Mouse (Mus musculus): ENCODE results near the gene Ifna11. TPM values are rescaled to one million over a fixed set of nuclear protein-coding genes. Genes with fewer than 3 reads are reported as not detected.

The Ifna11 gene
- polyA plus RNA-seq, 1 experiment from 2014 or later = not detected

- no peak for ATAC-seq (ENCODE audit: low FRiP score, low TSS enrichment)
- Histone ChIP-seq H3K4me3 (ENCODE audit: low read length) (no peak overlapping the region), H3K4me1 (ENCODE audit: control insufficient read depth, insufficient read depth, low read length) (no peaks in the 10 kb centered on the region), H3K36me3 (ENCODE audit: control insufficient read depth, insufficient read depth, low read length) (no peaks in the 10 kb centered on the region), H3K27ac (ENCODE audit: low read depth, low read length) (no peak overlapping the region), H3K4me2 (replicated peaks; ENCODE audit: low read depth, low read length) (no peak overlapping the region), H3K27me3 (ENCODE audit: control insufficient read depth, insufficient read depth, low read length) (no peaks in the 10 kb centered on the region), H3K9me3 (ENCODE audit: control insufficient read depth, low read length) (no peaks in the 10 kb centered on the region), H3K9ac (ENCODE audit: low read depth, low read length) (no peak overlapping the region)
Observed at GRCm38 (mm10) chr4:88859214-88859613, 39.5 kb downstream of the Ifna11 start.

GRCm38 (mm10) chr4:88863309-88863708, 43.5 kb downstream of the Ifna11 start:
- no peak overlapping the region for H3K4me3 ChIP-seq (ENCODE audit: low read length)
- no peak overlapping the region for H3K9ac ChIP-seq (ENCODE audit: low read depth, low read length)
- 7% methylated on average over 7 of the region's 7 CpGs for WGBS
- H3K9me3 ChIP-seq (ENCODE audit: control insufficient read depth, low read length) = no peaks in the 10 kb centered on the region
- no peak for ATAC-seq (ENCODE audit: low FRiP score, low TSS enrichment)
- no peaks in the 10 kb centered on the region for H3K36me3 ChIP-seq (ENCODE audit: control insufficient read depth, insufficient read depth, low read length)
- no peak overlapping the region for H3K4me2 ChIP-seq (replicated peaks; ENCODE audit: low read depth, low read length)
- peaks cover 6% of the 10 kb centered on the region; the same call in 1 of the 2 replicates for H3K27me3 ChIP-seq (ENCODE audit: control insufficient read depth, insufficient read depth, low read length)
- no peak overlapping the region for H3K27ac ChIP-seq (ENCODE audit: low read depth, low read length)
- H3K4me1 ChIP-seq (ENCODE audit: control insufficient read depth, insufficient read depth, low read length) = no peaks in the 10 kb centered on the region

GRCm38 (mm10) chr4:88864599-88864998, 44.8 kb downstream of the Ifna11 start:
- Histone ChIP-seq H3K36me3 (ENCODE audit: control insufficient read depth, insufficient read depth, low read length) (no peaks in the 10 kb centered on the region), H3K9ac (ENCODE audit: low read depth, low read length) (no peak overlapping the region), H3K27me3 (ENCODE audit: control insufficient read depth, insufficient read depth, low read length) (peaks cover 6% of the 10 kb centered on the region; the same call in 1 of the 2 replicates), H3K4me1 (ENCODE audit: control insufficient read depth, insufficient read depth, low read length) (no peaks in the 10 kb centered on the region), H3K27ac (ENCODE audit: low read depth, low read length) (no peak overlapping the region), H3K4me3 (ENCODE audit: low read length) (no peak overlapping the region), H3K9me3 (ENCODE audit: control insufficient read depth, low read length) (no peaks in the 10 kb centered on the region), H3K4me2 (replicated peaks; ENCODE audit: low read depth, low read length) (no peak overlapping the region)
- WGBS = 58% methylated on average over 9 of the region's 9 CpGs
- ATAC-seq (ENCODE audit: low FRiP score, low TSS enrichment) = no peak

- Histone ChIP-seq H3K4me3 (ENCODE audit: low read length) (no peak overlapping the region), H3K9me3 (ENCODE audit: control insufficient read depth, low read length) (no peaks in the 10 kb centered on the region), H3K4me2 (replicated peaks; ENCODE audit: low read depth, low read length) (no peak overlapping the region), H3K27me3 (ENCODE audit: control insufficient read depth, insufficient read depth, low read length) (peaks cover 6% of the 10 kb centered on the region; the same call in 1 of the 2 replicates), H3K9ac (ENCODE audit: low read depth, low read length) (no peak overlapping the region), H3K36me3 (ENCODE audit: control insufficient read depth, insufficient read depth, low read length) (no peaks in the 10 kb centered on the region), H3K27ac (ENCODE audit: low read depth, low read length) (no peak overlapping the region), H3K4me1 (ENCODE audit: control insufficient read depth, insufficient read depth, low read length) (no peaks in the 10 kb centered on the region)
- WGBS = 49% methylated on average over 6 of the region's 6 CpGs
- ATAC-seq (ENCODE audit: low FRiP score, low TSS enrichment) = no peak
Observed at GRCm38 (mm10) chr4:88865011-88865569, 45.3 kb downstream of the Ifna11 start.

- H3K4me1 ChIP-seq (ENCODE audit: control insufficient read depth, insufficient read depth, low read length) = no peaks in the 10 kb centered on the region
- peak overlapping the region; percentile 91 for H3K4me2 ChIP-seq (replicated peaks; ENCODE audit: low read depth, low read length)
- H3K27ac ChIP-seq (ENCODE audit: low read depth, low read length) = no peak overlapping the region
- H3K4me3 ChIP-seq (ENCODE audit: low read length) = peak overlapping the region; percentile 49
- no peaks in the 10 kb centered on the region for H3K36me3 ChIP-seq (ENCODE audit: control insufficient read depth, insufficient read depth, low read length)
- peak overlapping the region; percentile 48; the same call in 1 of the 2 replicates for H3K9ac ChIP-seq (ENCODE audit: low read depth, low read length)
- H3K27me3 ChIP-seq (ENCODE audit: control insufficient read depth, insufficient read depth, low read length) = peaks cover 6% of the 10 kb centered on the region; the same call in 1 of the 2 replicates
- under 1% methylated on average over 8 of the region's 8 CpGs for WGBS
- peak; percentile 70 for ATAC-seq (ENCODE audit: low FRiP score, low TSS enrichment)
- no peaks in the 10 kb centered on the region for H3K9me3 ChIP-seq (ENCODE audit: control insufficient read depth, low read length)
Observed at GRCm38 (mm10) chr4:88867366-88867925, 47.7 kb downstream of the Ifna11 start.

GRCm38 (mm10) chr4:88867926-88868911, 48.5 kb downstream of the Ifna11 start:
- H3K36me3 ChIP-seq (ENCODE audit: control insufficient read depth, insufficient read depth, low read length) = no peaks in the 10 kb centered on the region
- peaks cover 6% of the 10 kb centered on the region; the same call in 1 of the 2 replicates for H3K27me3 ChIP-seq (ENCODE audit: control insufficient read depth, insufficient read depth, low read length)
- H3K9ac ChIP-seq (ENCODE audit: low read depth, low read length) = peak overlapping the region; percentile 48; the same call in 1 of the 2 replicates
- peak; percentile 76 for ATAC-seq (ENCODE audit: low FRiP score, low TSS enrichment)
- peak overlapping the region; percentile 91 for H3K4me2 ChIP-seq (replicated peaks; ENCODE audit: low read depth, low read length)
- WGBS = 8% methylated on average over 31 of the region's 31 CpGs
- peak overlapping the region; percentile 49 for H3K4me3 ChIP-seq (ENCODE audit: low read length)
- H3K9me3 ChIP-seq (ENCODE audit: control insufficient read depth, low read length) = no peaks in the 10 kb centered on the region
- no peaks in the 10 kb centered on the region for H3K4me1 ChIP-seq (ENCODE audit: control insufficient read depth, insufficient read depth, low read length)
- no peak overlapping the region for H3K27ac ChIP-seq (ENCODE audit: low read depth, low read length)

Other genes starting within 250 kb of the Ifna11 start
- gene Ifna14, start 248.2 kb upstream of the Ifna11 start, polyA plus RNA-seq (2014; fragmentation: Nextera tagmentation; extraction: Ambion mirVana) = not detected in 2 replicates
- gene Ifna9, start 227.6 kb upstream of the Ifna11 start, polyA plus RNA-seq (2014; fragmentation: Nextera tagmentation; extraction: Ambion mirVana) = not detected in 2 replicates
- gene Ifna12, start 216.6 kb upstream of the Ifna11 start, polyA plus RNA-seq (2014; fragmentation: Nextera tagmentation; extraction: Ambion mirVana) = not detected in 2 replicates
- not detected in 2 replicates for gene C87499, start 185.5 kb upstream of the Ifna11 start, polyA plus RNA-seq (2014; fragmentation: Nextera tagmentation; extraction: Ambion mirVana)
- not detected in 2 replicates for gene Ifna13, start 175.5 kb upstream of the Ifna11 start, polyA plus RNA-seq (2014; fragmentation: Nextera tagmentation; extraction: Ambion mirVana)
- gene Ifna16, start 143.0 kb upstream of the Ifna11 start, polyA plus RNA-seq (2014; fragmentation: Nextera tagmentation; extraction: Ambion mirVana) = not detected in 2 replicates
- gene Ifna2, start 136.0 kb upstream of the Ifna11 start, polyA plus RNA-seq (2014; fragmentation: Nextera tagmentation; extraction: Ambion mirVana) = not detected in 2 replicates
- not detected in 2 replicates for gene Ifnab, start 128.6 kb upstream of the Ifna11 start, polyA plus RNA-seq (2014; fragmentation: Nextera tagmentation; extraction: Ambion mirVana)
- 0.31 and 0.81 TPM in 2 replicates for gene Gm26566, start 98.2 kb upstream of the Ifna11 start, polyA plus RNA-seq (2014; fragmentation: Nextera tagmentation; extraction: Ambion mirVana)
- gene Klhl9, start 97.5 kb upstream of the Ifna11 start, polyA plus RNA-seq (2014; fragmentation: Nextera tagmentation; extraction: Ambion mirVana) = 86.2 and 120 TPM in 2 replicates
- not detected in 2 replicates for gene Gm13271, start 65.1 kb upstream of the Ifna11 start, polyA plus RNA-seq (2014; fragmentation: Nextera tagmentation; extraction: Ambion mirVana)
- gene Gm13283, start 59.8 kb upstream of the Ifna11 start, polyA plus RNA-seq (2014; fragmentation: Nextera tagmentation; extraction: Ambion mirVana) = 0.30 and 0.47 TPM in 2 replicates
- 0.51 and 0.92 TPM in 2 replicates for gene Gm13290, start 46.1 kb upstream of the Ifna11 start, polyA plus RNA-seq (2014; fragmentation: Nextera tagmentation; extraction: Ambion mirVana)
- not detected in 2 replicates for gene Gm13289, start 43.0 kb upstream of the Ifna11 start, polyA plus RNA-seq (2014; fragmentation: Nextera tagmentation; extraction: Ambion mirVana)
- gene Gm13272, start 40.1 kb upstream of the Ifna11 start, polyA plus RNA-seq (2014; fragmentation: Nextera tagmentation; extraction: Ambion mirVana) = not detected in 2 replicates
- gene Ifnz, start 37.8 kb upstream of the Ifna11 start, polyA plus RNA-seq (2014; fragmentation: Nextera tagmentation; extraction: Ambion mirVana) = 0.19 TPM in 1 of 2 replicates, not detected in the other
- not detected in 2 replicates for gene Gm13276, start 34.2 kb upstream of the Ifna11 start, polyA plus RNA-seq (2014; fragmentation: Nextera tagmentation; extraction: Ambion mirVana)
- gene Gm13277, start 31.3 kb upstream of the Ifna11 start, polyA plus RNA-seq (2014; fragmentation: Nextera tagmentation; extraction: Ambion mirVana) = not detected in 2 replicates
- gene Gm13278, start 28.4 kb upstream of the Ifna11 start, polyA plus RNA-seq (2014; fragmentation: Nextera tagmentation; extraction: Ambion mirVana) = not detected in 2 replicates
- not detected in 2 replicates for gene Gm13275, start 25.5 kb upstream of the Ifna11 start, polyA plus RNA-seq (2014; fragmentation: Nextera tagmentation; extraction: Ambion mirVana)
- gene Gm13279, start 22.6 kb upstream of the Ifna11 start, polyA plus RNA-seq (2014; fragmentation: Nextera tagmentation; extraction: Ambion mirVana) = not detected in 2 replicates
- gene Gm13285, start 20.3 kb upstream of the Ifna11 start, polyA plus RNA-seq (2014; fragmentation: Nextera tagmentation; extraction: Ambion mirVana) = 0.19 and 0.69 TPM in 2 replicates
- not detected in 2 replicates for gene Gm13287, start 16.7 kb upstream of the Ifna11 start, polyA plus RNA-seq (2014; fragmentation: Nextera tagmentation; extraction: Ambion mirVana)
- not detected in 2 replicates for gene Gm13288, start 14.4 kb upstream of the Ifna11 start, polyA plus RNA-seq (2014; fragmentation: Nextera tagmentation; extraction: Ambion mirVana)
- gene Ifna7, start 3.7 kb upstream of the Ifna11 start, polyA plus RNA-seq (2014; fragmentation: Nextera tagmentation; extraction: Ambion mirVana) = not detected in 2 replicates
- gene Ifna6, start 7.5 kb downstream of the Ifna11 start, polyA plus RNA-seq (2014; fragmentation: Nextera tagmentation; extraction: Ambion mirVana) = not detected in 2 replicates
- gene Ifna5, start 15.6 kb downstream of the Ifna11 start, polyA plus RNA-seq (2014; fragmentation: Nextera tagmentation; extraction: Ambion mirVana) = not detected in 2 replicates
- gene Ifna4, start 21.9 kb downstream of the Ifna11 start, polyA plus RNA-seq (2014; fragmentation: Nextera tagmentation; extraction: Ambion mirVana) = not detected in 2 replicates
- gene Ifna1, start 30.1 kb downstream of the Ifna11 start, polyA plus RNA-seq (2014; fragmentation: Nextera tagmentation; extraction: Ambion mirVana) = not detected in 2 replicates
- gene Ifne, start 60.2 kb downstream of the Ifna11 start, polyA plus RNA-seq (2014; fragmentation: Nextera tagmentation; extraction: Ambion mirVana) = not detected in 2 replicates

All from kidney, embryonic 14.5 days (tissue).